Mouse (Mus musculus): Measurements from ENCODE around the gene Svep1.

Svep1 gene

GRCm38 (mm10) chr4:58079631-58080030 lies 127.0 kb downstream of the Svep1 start:
- peak; percentile 42 to 43 for DNase-seq

- no peak for DNase-seq
Measured at GRCm38 (mm10) chr4:58077950-58078349, 128.7 kb downstream of the Svep1 start.

GRCm38 (mm10) chr4:58077536-58077935 lies 129.1 kb downstream of the Svep1 start:
- no peak for DNase-seq

- no peak for DNase-seq
Measured at GRCm38 (mm10) chr4:58072888-58073287, 133.8 kb downstream of the Svep1 start.

GRCm38 (mm10) chr4:58068886-58069285 lies 137.8 kb downstream of the Svep1 start:
- DNase-seq = no peak

GRCm38 (mm10) chr4:58064721-58065120 lies 141.9 kb downstream of the Svep1 start:
- no peak for DNase-seq

GRCm38 (mm10) chr4:58062933-58063332 lies 143.7 kb downstream of the Svep1 start:
- DNase-seq = peak; percentile 9 to 44

GRCm38 (mm10) chr4:58055653-58056052 lies 151.0 kb downstream of the Svep1 start:
- no peak for DNase-seq

GRCm38 (mm10) chr4:58054441-58054840 lies 152.2 kb downstream of the Svep1 start:
- DNase-seq = no peak

- DNase-seq = no peak
Measured at GRCm38 (mm10) chr4:58050746-58051145, 155.9 kb downstream of the Svep1 start.

- DNase-seq = no peak
Measured at GRCm38 (mm10) chr4:58050276-58050675, 156.4 kb downstream of the Svep1 start.

- no peak for DNase-seq
Measured at GRCm38 (mm10) chr4:58044833-58045232, 161.8 kb downstream of the Svep1 start.

- DNase-seq = no peak
Measured at GRCm38 (mm10) chr4:58044356-58044755, 162.3 kb downstream of the Svep1 start.

- no peak for DNase-seq
Measured at GRCm38 (mm10) chr4:58040093-58040492, 166.6 kb downstream of the Svep1 start.

GRCm38 (mm10) chr4:58037096-58037705 lies 169.5 kb downstream of the Svep1 start:
- no peak for DNase-seq

GRCm38 (mm10) chr4:58034663-58035062 lies 172.0 kb downstream of the Svep1 start:
- DNase-seq = no peak

GRCm38 (mm10) chr4:58032714-58033113 lies 173.9 kb downstream of the Svep1 start:
- no peak for DNase-seq

- no peak for DNase-seq
Measured at GRCm38 (mm10) chr4:58009024-58009423, 197.6 kb downstream of the Svep1 start, which contains the start of gene Txndc8. TSS of gene Txndc8 (minus strand) at chr4:58009124.

- no peak for DNase-seq
Measured at GRCm38 (mm10) chr4:58003501-58003900, 203.2 kb downstream of the Svep1 start.

All from thymus, postnatal 36 days (tissue).